Mouse (Mus musculus): ENCODE measurements around the gene Taf12. TPM values are rescaled to one million over a fixed set of nuclear protein-coding genes. Genes with fewer than 3 reads are reported as not detected.

Taf12 gene
- polyA plus RNA-seq, 1 experiment from 2014 or later: 68.0 TPM

- 42% methylated on average over 3 of the region's 3 CpGs for WGBS
- H3K36me3 ChIP-seq (ENCODE audit: control insufficient read depth, insufficient read depth, low read length): peaks cover 11% of the 10 kb centered on the region; the same call in 1 of the 2 replicates
- no peaks in the 10 kb centered on the region; the same call in 1 of the 2 replicates for H3K4me1 ChIP-seq (replicated peaks; ENCODE audit: control insufficient read depth, insufficient read depth, low read length)
These were observed 37.6 kb downstream of the Taf12 start for GRCm38 (mm10) chr4:132311801-132312200.

GRCm38 (mm10) chr4:132312627-132313026 lies 38.5 kb downstream of the Taf12 start:
- no peak for ATAC-seq (replicated peaks; ENCODE audit: low FRiP score)

More at GRCm38 (mm10) chr4:132311801-132312200, 37.6 kb downstream of the Taf12 start:
- DNase-seq (ENCODE audit: low spot score): no peak
- Histone ChIP-seq H3K4me2 (ENCODE audit: low read depth, low read length, severe bottlenecking) (no peak overlapping the region), H3K4me3 (ENCODE audit: low read depth, low read length) (no peak overlapping the region), H3K27me3 (ENCODE audit: control insufficient read depth, insufficient read depth, low read length) (no peaks in the 10 kb centered on the region), H3K9ac (ENCODE audit: low read length) (no peak overlapping the region), H3K27ac (ENCODE audit: low read depth, low read length) (no peak overlapping the region), H3K9me3 (ENCODE audit: control insufficient read depth, low read length) (no peaks in the 10 kb centered on the region)
- ATAC-seq (replicated peaks; ENCODE audit: low FRiP score): no peak

GRCm38 (mm10) chr4:132315711-132316110 lies 41.5 kb downstream of the Taf12 start:
- Histone ChIP-seq H3K4me2 (ENCODE audit: low read depth, low read length, severe bottlenecking) (no peak overlapping the region), H3K36me3 (ENCODE audit: control insufficient read depth, insufficient read depth, low read length) (peaks cover 6% of the 10 kb centered on the region; the same call in 1 of the 2 replicates), H3K27ac (ENCODE audit: low read depth, low read length) (no peak overlapping the region), H3K9ac (ENCODE audit: low read length) (no peak overlapping the region), H3K27me3 (ENCODE audit: control insufficient read depth, insufficient read depth, low read length) (no peaks in the 10 kb centered on the region), H3K9me3 (ENCODE audit: control insufficient read depth, low read length) (no peaks in the 10 kb centered on the region), H3K4me1 (replicated peaks; ENCODE audit: control insufficient read depth, insufficient read depth, low read length) (no peaks in the 10 kb centered on the region), H3K4me3 (ENCODE audit: low read depth, low read length) (no peak overlapping the region)
- ATAC-seq (replicated peaks; ENCODE audit: low FRiP score) (no peak), DNase-seq (ENCODE audit: low spot score) (no peak)
- 86% methylated on average over 8 of the region's 8 CpGs for WGBS

More at GRCm38 (mm10) chr4:132312627-132313026, 38.5 kb downstream of the Taf12 start:
- Histone ChIP-seq H3K27me3 (ENCODE audit: control insufficient read depth, insufficient read depth, low read length) (no peaks in the 10 kb centered on the region), H3K4me3 (ENCODE audit: low read depth, low read length) (no peak overlapping the region), H3K36me3 (ENCODE audit: control insufficient read depth, insufficient read depth, low read length) (peaks cover 11% of the 10 kb centered on the region; the same call in 1 of the 2 replicates), H3K4me2 (ENCODE audit: low read depth, low read length, severe bottlenecking) (no peak overlapping the region), H3K9me3 (ENCODE audit: control insufficient read depth, low read length) (no peaks in the 10 kb centered on the region), H3K9ac (ENCODE audit: low read length) (no peak overlapping the region), H3K27ac (ENCODE audit: low read depth, low read length) (no peak overlapping the region), H3K4me1 (replicated peaks; ENCODE audit: control insufficient read depth, insufficient read depth, low read length) (no peaks in the 10 kb centered on the region; the same call in 1 of the 2 replicates)
- no peak for DNase-seq (ENCODE audit: low spot score)
- 88% methylated on average over 5 of the region's 5 CpGs for WGBS

- H3K9me3 ChIP-seq (ENCODE audit: control insufficient read depth, low read length): no peaks in the 10 kb centered on the region
- H3K4me1 ChIP-seq (replicated peaks; ENCODE audit: control insufficient read depth, insufficient read depth, low read length): peaks cover 4% of the 10 kb centered on the region
- ATAC-seq (replicated peaks; ENCODE audit: low FRiP score) (no peak), DNase-seq (ENCODE audit: low spot score) (no peak)
- H3K36me3 ChIP-seq (ENCODE audit: control insufficient read depth, insufficient read depth, low read length): peaks cover 6% of the 10 kb centered on the region; the same call in 1 of the 2 replicates
- no peak overlapping the region for H3K4me3 ChIP-seq (ENCODE audit: low read depth, low read length)
- H3K4me2 ChIP-seq (ENCODE audit: low read depth, low read length, severe bottlenecking): no peak overlapping the region
- H3K9ac ChIP-seq (ENCODE audit: low read length): no peak overlapping the region
- WGBS: 79% methylated on average over 5 of the region's 5 CpGs
- no peaks in the 10 kb centered on the region for H3K27me3 ChIP-seq (ENCODE audit: control insufficient read depth, insufficient read depth, low read length)
- no peak overlapping the region for H3K27ac ChIP-seq (ENCODE audit: low read depth, low read length)
These were observed 52.3 kb downstream of the Taf12 start for GRCm38 (mm10) chr4:132326481-132326880.

GRCm38 (mm10) chr4:132328391-132328982 lies 54.3 kb downstream of the Taf12 start:
- H3K27me3 ChIP-seq (ENCODE audit: control insufficient read depth, insufficient read depth, low read length): no peaks in the 10 kb centered on the region
- H3K4me2 ChIP-seq (ENCODE audit: low read depth, low read length, severe bottlenecking): peak overlapping the region; percentile 81
- H3K27ac ChIP-seq (ENCODE audit: low read depth, low read length): no peak overlapping the region
- ATAC-seq (replicated peaks; ENCODE audit: low FRiP score): no peak
- H3K9me3 ChIP-seq (ENCODE audit: control insufficient read depth, low read length): no peaks in the 10 kb centered on the region
- WGBS: 44% methylated on average over 14 of the region's 14 CpGs
- DNase-seq (ENCODE audit: low spot score): no peak
- peak overlapping the region; percentile 92 for H3K9ac ChIP-seq (ENCODE audit: low read length)
- H3K36me3 ChIP-seq (ENCODE audit: control insufficient read depth, insufficient read depth, low read length): peaks cover 9% of the 10 kb centered on the region; the same call in 1 of the 2 replicates
- H3K4me1 ChIP-seq (replicated peaks; ENCODE audit: control insufficient read depth, insufficient read depth, low read length): peaks cover 4% of the 10 kb centered on the region
- H3K4me3 ChIP-seq (ENCODE audit: low read depth, low read length): peak overlapping the region; percentile 70

GRCm38 (mm10) chr4:132329115-132329834 lies 55.1 kb downstream of the Taf12 start, which contains the start of gene Trnau1ap:
Trnau1ap (minus strand) TSS chr4:132329538.
- under 1% methylated on average over 52 of the region's 52 CpGs for WGBS
- Histone ChIP-seq H3K9ac (ENCODE audit: low read length) (peak within 1 kb of the TSS; percentile 92), H3K36me3 (ENCODE audit: control insufficient read depth, insufficient read depth, low read length) (peaks cover 8% of the 10 kb centered on the region; the same call in 1 of the 2 replicates), H3K27ac (ENCODE audit: low read depth, low read length) (peak within 1 kb of the TSS; percentile 76), H3K4me1 (replicated peaks; ENCODE audit: control insufficient read depth, insufficient read depth, low read length) (peaks cover 4% of the 10 kb centered on the region), H3K4me2 (ENCODE audit: low read depth, low read length, severe bottlenecking) (peak within 1 kb of the TSS; percentile 81), H3K9me3 (ENCODE audit: control insufficient read depth, low read length) (no peaks in the 10 kb centered on the region), H3K4me3 (ENCODE audit: low read depth, low read length) (peak within 1 kb of the TSS; percentile 70), H3K27me3 (ENCODE audit: control insufficient read depth, insufficient read depth, low read length) (no peaks in the 10 kb centered on the region)
- ATAC-seq (replicated peaks; ENCODE audit: low FRiP score) (peak; percentile 98), DNase-seq (ENCODE audit: low spot score) (peak; percentile 97)

GRCm38 (mm10) chr4:132329835-132330354 lies 55.7 kb downstream of the Taf12 start:
- Histone ChIP-seq H3K36me3 (ENCODE audit: control insufficient read depth, insufficient read depth, low read length) (peaks cover 11% of the 10 kb centered on the region; the same call in 1 of the 2 replicates), H3K27ac (ENCODE audit: low read depth, low read length) (no peak overlapping the region; the same call in 1 of the 2 replicates), H3K4me3 (ENCODE audit: low read depth, low read length) (peak overlapping the region; percentile 70), H3K27me3 (ENCODE audit: control insufficient read depth, insufficient read depth, low read length) (no peaks in the 10 kb centered on the region), H3K9ac (ENCODE audit: low read length) (peak overlapping the region; percentile 92), H3K4me2 (ENCODE audit: low read depth, low read length, severe bottlenecking) (peak overlapping the region; percentile 81), H3K9me3 (ENCODE audit: control insufficient read depth, low read length) (no peaks in the 10 kb centered on the region), H3K4me1 (replicated peaks; ENCODE audit: control insufficient read depth, insufficient read depth, low read length) (peaks cover 4% of the 10 kb centered on the region)
- ATAC-seq (replicated peaks; ENCODE audit: low FRiP score) (no peak), DNase-seq (ENCODE audit: low spot score) (no peak)
- WGBS: 11% methylated on average over 10 of the region's 10 CpGs

GRCm38 (mm10) chr4:132331960-132332359 lies 57.8 kb downstream of the Taf12 start:
- Histone ChIP-seq H3K9me3 (ENCODE audit: control insufficient read depth, low read length) (no peaks in the 10 kb centered on the region), H3K27ac (ENCODE audit: low read depth, low read length) (no peak overlapping the region), H3K27me3 (ENCODE audit: control insufficient read depth, insufficient read depth, low read length) (no peaks in the 10 kb centered on the region), H3K9ac (ENCODE audit: low read length) (no peak overlapping the region; the same call in 1 of the 2 replicates), H3K36me3 (ENCODE audit: control insufficient read depth, insufficient read depth, low read length) (peaks cover 12% of the 10 kb centered on the region; the same call in 1 of the 2 replicates), H3K4me2 (ENCODE audit: low read depth, low read length, severe bottlenecking) (no peak overlapping the region), H3K4me3 (ENCODE audit: low read depth, low read length) (no peak overlapping the region), H3K4me1 (replicated peaks; ENCODE audit: control insufficient read depth, insufficient read depth, low read length) (peaks cover 4% of the 10 kb centered on the region)
- 75% methylated on average over 3 of the region's 3 CpGs for WGBS
- no peak for ATAC-seq (replicated peaks; ENCODE audit: low FRiP score)
- DNase-seq (ENCODE audit: low spot score): no peak

Measured in forebrain, embryonic 11.5 days (tissue).